Mouse (Mus musculus) left cerebral cortex, adult 11 months (tissue): Measurements from ENCODE around the gene Padi1.

Source experiments
- DNase-seq: peaks from one replicate; pipeline ENCODE4 v3.0.0; 2022; ENCODE audit warnings: low spot score

Padi1 gene

GRCm38 (mm10) chr4:140784292-140784945 is 61.2 kb downstream of the Padi1 start:
- no peak for DNase-seq

- DNase-seq, result no peak
Observed at GRCm38 (mm10) chr4:140782821-140783220, 62.8 kb downstream of the Padi1 start.

GRCm38 (mm10) chr4:140780507-140780906 is 65.1 kb downstream of the Padi1 start:
- DNase-seq, result no peak

- DNase-seq, result no peak
Observed at GRCm38 (mm10) chr4:140779803-140780397, 65.7 kb downstream of the Padi1 start.

GRCm38 (mm10) chr4:140776623-140777022 is 69.0 kb downstream of the Padi1 start:
- no peak for DNase-seq

- DNase-seq, result no peak
Observed at GRCm38 (mm10) chr4:140775876-140776275, 69.7 kb downstream of the Padi1 start.

GRCm38 (mm10) chr4:140774893-140775292 is 70.7 kb downstream of the Padi1 start:
- DNase-seq, result no peak

GRCm38 (mm10) chr4:140774025-140774800 is 71.4 kb downstream of the Padi1 start, which contains the start of gene Padi4:
TSS of gene Padi4 (minus strand) at chr4:140774236.
- DNase-seq, result no peak

GRCm38 (mm10) chr4:140771091-140771490 is 74.5 kb downstream of the Padi1 start:
- no peak for DNase-seq

GRCm38 (mm10) chr4:140770433-140770832 is 75.1 kb downstream of the Padi1 start:
- DNase-seq, result no peak

- no peak for DNase-seq
Observed at GRCm38 (mm10) chr4:140768973-140769372, 76.6 kb downstream of the Padi1 start.

- no peak for DNase-seq
Observed at GRCm38 (mm10) chr4:140765936-140766335, 79.6 kb downstream of the Padi1 start.

- DNase-seq, result no peak
Observed at GRCm38 (mm10) chr4:140763158-140763557, 82.4 kb downstream of the Padi1 start.
